Mouse (Mus musculus) megakaryocyte, embryonic 14.5 days (primary cell): ENCODE results near the gene Ttc7b.

Experiments
- FLI1 ChIP-seq: IDR thresholded peaks from 2 replicates; pipeline ENCODE4 v1.6.1; 2012; ENCODE audit warnings: low read length, inconsistent platforms, mixed read lengths
- GATA1 ChIP-seq: IDR thresholded peaks from 3 replicates; pipeline ENCODE4 v1.6.1; 2012; ENCODE audit warnings: mixed read lengths, low read length, inconsistent platforms, borderline replicate concordance

DNA sequence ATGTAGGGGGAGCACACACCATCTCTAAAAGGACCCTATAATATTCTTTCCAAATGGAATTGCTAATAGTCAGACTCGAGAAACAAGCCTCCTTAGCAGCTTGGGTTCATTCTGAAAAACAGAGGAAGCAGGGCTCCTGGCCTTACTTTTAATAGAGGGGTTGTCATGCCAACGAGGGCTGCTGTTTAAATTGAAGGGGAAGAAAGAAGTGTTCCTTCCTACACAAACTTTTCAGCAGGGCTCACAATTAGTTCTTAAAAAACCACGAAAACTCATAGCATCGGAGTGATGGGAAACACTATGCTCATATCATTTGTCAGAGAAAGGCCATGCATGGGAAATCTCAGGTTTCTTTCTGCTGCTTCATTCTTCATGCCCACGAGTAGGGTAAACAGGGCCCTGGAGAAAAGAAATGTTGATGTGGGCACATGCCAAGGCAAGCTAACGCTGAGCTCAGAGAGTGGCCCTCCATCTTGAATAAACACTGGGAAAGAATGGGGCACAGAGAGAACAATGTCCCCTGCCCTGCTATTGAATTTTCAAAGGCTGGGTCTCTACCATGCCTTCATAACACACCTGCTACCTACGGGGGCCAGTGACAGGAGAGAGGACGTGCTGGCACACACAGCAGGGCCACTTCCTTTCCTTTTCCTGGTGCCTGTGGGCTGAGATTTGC lies 122.2 kb downstream of the Ttc7b start:
- TF ChIP-seq GATA1 (no peak), FLI1 (no peak)
